Mouse (Mus musculus) heart, adult 8-10 months (tissue): ENCODE data around the gene Cd80. TPM values are rescaled to one million over a fixed set of nuclear protein-coding genes. Genes with fewer than 3 reads are reported as not detected.
A peak's percentile ranks its signal among the peaks of the same experiment; 100 is the strongest.

ENCODE experiments used
- DNase-seq: peaks from one replicate; pipeline ENCODE4 v3.0.0; 2022; ENCODE audit warnings: low spot score
- total RNA-seq, 4 experiments: library from RNA; stranded (reverse); gene quantifications; 2 replicates each; pipeline ENCODE4 v1.2.4; 2022

Gene Cd80
- total RNA-seq, 4 experiments from 2014 or later, result 0.54 to 1.3 (median 0.77) TPM

DNA sequence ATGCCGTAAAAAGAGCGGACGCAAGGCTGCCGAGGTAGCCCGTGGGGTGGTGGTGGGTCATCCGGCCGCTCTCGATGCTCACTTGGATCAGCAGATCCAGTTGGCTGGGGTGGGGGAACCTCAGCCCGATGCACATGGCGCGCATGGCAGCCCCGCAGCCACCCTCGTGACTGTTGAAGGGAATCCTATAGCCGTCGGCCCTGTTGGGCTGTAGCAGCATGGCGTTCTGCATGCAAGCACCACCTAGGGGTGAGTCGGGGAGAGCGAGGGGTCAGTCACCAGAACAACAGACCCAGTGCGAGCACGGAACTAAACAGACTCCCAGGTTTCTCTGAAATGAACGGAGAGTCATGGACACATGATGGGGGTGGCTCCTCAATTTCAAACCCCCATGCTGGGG lies 8.0 kb upstream of the Cd80 start:
- DNase-seq, result no peak

DNA sequence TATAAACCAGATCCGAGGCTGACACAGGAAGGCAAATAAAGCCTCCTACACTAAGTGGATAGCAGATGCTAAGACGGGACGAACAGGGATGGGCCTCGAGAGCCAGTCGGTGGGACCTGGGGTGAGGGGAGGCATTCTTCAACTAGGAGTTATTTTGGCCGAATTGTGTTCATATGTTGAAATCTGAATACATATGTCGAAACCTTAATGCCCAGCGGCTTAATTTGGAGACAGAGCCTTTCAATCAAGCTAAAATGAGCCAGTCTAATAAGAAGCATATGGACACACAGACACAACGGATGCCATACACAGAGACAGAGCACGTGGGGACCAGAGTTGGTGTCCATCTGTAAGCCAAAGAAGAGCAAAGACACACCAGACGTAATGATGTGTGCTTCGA lies 6.9 kb upstream of the Cd80 start:
- no peak for DNase-seq

DNA sequence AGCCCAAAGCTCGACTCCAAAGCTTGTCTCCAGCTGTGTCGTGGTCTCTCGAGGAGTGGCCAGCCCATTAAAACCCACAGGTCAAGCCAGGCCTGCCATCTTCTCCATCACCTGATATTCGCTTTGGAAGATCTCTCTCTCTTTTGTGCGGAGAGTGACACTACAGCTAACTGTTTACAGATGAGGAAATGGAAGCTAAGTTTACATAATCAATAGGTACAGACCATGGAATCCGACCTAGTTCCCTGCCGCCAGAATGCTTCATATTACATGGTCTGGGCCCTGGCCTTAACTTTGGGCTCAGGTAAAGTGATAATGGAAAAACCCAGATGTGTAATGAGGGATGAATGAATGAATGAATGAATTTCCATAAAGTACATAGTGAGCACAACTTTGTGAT lies 4.7 kb upstream of the Cd80 start:
- no peak for DNase-seq

DNA sequence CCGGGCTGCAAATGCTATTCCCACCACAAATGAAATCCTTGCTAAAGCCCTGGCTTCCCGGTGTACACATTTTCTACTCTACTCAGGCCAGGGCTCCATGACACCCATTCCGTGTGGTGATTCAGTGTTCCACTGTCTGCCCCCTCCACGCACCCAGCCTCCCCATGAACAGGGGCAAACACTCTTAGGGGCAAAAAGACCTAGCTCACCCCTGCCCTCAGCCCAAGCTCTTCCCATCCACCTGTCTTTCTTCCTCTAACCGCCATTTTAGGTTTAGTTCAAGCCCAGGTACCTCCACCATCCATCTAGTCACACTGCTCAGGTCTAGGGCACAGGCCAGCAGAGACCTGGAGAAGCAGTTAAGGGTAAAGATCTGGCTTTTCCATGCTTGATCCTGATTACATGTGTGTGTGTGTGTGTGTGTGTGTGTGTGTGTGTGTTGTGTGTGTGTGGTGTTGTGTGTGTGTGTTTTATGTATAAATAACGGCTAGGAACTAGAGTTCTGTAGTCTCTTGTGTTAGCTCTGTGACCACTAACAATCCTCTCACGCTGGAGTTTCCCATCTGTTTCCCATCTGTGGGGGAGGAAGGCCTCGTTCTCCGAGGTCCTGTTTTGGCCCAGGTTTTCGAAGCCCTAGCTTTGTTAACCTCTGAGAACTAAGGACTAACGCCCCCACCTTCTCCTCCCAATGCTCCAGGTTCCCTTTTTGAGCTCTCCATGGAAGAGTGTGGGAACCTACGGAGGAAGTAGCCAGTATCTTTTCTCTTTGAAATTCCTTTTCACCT lies 3.7 kb upstream of the Cd80 start:
- no peak for DNase-seq

DNA sequence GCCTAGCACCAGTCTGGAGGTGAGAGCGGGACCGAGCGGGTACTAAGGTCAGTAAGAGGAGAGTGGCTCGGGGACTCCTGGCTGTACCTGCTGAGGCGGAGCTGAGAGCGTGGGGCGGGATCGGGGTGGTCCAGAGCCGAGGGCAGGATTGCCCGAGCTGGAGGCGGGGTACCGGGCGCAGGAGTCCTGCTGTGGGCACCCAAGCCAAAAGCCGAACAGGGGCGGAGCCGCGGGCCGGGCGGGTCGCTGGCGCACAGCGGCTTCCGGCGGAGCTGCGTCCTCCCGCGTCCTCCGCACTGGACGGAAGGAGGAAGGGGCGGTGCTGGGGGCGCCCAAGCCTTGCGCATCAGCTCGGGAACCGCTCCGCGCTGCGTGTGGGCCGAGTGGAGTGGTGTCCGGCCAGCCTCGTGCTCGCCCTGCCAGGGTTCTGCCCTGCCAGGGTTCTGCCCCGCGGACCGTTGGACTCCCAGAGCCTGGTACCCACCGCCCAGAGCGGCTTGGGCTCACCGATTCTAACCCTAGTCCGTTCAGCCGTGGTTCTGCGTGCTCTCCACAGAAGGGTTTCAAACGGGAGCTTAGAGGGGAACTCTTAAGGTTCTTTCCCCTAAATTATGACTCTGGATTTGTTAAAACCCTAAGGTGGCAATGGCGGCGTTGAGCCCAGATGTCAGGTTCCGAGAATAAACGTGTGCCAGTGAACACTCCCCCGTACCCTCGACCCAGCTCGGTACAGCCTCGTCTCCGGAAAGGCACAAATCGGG lies 2.7 kb upstream of the Cd80 start, which contains the start of gene Adprh:
Gene Adprh (minus strand): TSS at position 262 of the 761 bp plus-strand sequence.
- DNase-seq, result peak; percentile 92

DNA sequence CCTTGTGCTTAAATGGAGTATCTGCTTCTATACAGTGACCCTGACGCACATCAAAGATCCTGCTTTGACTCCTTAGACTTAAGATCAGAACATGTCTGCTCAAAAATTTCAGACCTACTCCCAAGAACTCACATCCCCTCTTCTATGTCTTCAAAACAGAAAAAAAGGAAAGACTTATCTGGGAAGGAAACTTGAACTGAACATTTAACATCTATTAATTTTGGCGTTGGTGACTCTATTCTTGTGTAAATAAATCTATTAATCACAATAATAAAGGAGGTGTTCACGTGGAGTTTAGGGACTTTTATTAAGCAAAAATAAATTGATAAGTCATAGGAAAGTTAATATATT lies 2.2 kb upstream of the Cd80 start:
- no peak for DNase-seq

DNA sequence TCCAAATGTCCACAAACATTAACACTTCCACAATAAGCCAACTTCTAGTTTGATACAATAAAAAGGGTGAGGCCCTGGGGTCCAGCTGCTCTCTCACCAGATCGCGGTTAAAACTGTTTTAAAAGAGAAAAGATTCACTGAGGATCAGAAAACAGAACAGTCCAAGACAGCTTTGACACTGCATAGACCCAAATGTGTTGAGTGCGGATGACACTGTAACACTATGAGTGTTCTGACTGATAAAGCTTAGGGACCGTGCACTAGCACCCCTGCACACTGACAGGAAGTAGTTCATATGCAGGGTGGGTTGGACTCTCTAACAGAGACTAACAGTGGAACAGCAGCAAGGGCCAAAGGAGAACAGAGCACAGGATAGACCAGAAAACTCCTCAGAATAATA lies 1.4 kb upstream of the Cd80 start:
- no peak for DNase-seq

DNA sequence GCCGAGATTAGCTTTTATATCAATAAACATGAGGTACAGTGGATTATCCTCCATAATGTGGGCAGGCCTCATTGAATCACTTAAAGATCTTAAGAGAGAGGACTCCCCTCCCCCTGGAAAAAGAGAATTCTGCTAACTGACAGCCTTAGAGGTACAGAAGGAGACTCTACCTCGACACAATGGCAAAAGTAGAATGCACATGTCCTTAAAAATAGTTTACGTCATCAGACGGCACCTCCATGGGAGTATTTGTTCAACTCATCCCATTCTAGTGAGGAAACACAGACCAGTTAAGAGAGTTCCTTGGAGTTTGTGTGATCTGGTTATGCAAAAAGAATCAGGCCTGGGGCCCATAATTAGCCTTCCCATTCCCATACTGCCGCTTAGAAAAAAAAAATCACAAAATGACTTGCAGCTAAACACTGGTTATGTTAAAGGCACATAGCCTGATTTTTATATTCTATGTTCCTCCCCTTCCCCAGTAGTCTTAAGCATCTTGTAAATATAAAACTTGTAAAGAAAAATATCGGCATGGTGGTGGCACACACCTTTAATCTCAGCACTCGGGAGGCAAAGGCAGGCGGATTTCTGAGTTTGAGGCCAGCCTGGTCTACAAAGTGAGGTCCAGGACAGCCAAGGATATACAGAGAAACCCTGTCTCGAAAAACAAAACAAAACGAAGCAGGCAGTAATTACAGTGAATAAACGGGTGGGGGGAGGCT lies 667 bp upstream of the Cd80 start:
- no peak for DNase-seq

DNA sequence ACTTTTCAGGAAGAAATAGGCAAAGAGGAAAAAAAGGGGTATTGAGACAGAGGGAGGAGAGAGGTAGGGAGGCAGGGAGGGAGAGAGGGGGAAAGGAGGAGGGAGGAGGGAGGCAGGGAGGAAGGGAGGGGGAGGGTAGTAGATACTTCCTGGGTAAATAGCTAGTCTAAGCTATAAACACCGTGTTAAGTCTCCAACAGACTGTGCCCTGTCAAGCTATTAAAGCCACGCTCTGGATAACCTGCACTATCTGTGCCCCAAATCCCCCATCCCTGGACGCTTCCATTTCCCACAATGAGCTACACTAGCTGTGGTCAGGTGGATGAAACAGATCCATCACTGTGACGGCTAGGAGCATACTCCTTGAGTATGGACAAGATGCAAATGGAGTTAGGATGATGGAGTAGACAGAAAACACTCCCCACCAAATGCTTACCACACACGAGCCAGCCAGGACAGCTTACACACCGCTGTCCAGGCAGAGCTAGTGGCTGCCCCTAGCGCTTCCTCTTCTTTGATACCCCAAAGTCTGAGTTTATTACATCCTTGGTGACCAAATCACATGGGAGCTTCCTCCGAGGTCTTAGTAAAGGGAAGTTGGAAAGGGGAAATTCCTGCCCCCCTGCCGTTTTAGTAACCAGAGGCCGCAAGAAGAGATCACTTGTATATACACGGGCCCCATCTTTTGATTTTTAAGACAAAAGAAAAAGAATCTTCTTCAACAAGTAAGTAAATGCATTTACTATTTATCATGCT lies 1.6 kb downstream of the Cd80 start:
- DNase-seq, result no peak

DNA sequence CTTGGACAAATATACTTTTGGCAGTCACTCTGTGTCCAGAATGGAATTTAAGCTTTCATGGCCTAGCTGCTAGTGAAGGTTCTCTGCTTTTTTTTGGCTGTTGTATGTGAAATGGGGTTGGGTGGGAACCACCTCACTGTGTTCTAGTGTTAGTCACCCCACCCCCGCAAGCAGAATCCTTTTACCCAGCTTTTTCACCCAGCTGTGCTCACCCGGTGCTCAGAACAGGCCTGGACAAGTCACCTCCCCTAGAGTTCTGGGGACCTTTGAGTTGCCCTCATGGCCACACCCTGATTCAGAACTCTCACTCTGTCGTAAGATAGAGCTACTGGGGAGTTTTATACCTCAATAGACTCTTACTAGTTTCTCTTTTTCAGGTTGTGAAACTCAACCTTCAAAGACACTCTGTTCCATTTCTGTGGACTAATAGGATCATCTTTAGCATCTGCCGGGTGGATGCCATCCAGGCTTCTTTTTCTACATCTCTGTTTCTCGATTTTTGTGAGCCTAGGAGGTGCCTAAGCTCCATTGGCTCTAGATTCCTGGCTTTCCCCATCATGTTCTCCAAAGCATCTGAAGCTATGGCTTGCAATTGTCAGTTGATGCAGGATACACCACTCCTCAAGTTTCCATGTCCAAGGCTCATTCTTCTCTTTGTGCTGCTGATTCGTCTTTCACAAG lies 3.4 kb downstream of the Cd80 start:
- DNase-seq, result peak; percentile 12

DNA sequence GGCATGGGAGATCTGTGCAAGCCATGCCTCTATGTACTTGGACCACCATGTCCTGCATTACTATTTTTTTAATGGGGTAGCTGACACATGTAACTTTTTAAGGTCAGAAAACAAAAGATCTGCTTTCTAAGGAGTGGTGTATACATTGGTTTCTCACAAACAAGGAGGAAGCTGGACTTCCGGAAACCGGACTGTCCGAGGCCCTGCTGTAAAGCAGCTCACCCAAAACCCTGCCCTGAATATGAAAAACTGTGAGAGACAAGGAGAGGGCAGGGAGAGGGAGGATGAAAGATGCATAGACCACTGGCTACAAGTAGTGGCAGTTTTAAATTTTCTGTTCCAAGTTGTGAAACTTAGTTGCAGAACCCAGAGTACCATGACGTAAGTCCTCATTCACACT lies 4.6 kb downstream of the Cd80 start:
- DNase-seq, result no peak

DNA sequence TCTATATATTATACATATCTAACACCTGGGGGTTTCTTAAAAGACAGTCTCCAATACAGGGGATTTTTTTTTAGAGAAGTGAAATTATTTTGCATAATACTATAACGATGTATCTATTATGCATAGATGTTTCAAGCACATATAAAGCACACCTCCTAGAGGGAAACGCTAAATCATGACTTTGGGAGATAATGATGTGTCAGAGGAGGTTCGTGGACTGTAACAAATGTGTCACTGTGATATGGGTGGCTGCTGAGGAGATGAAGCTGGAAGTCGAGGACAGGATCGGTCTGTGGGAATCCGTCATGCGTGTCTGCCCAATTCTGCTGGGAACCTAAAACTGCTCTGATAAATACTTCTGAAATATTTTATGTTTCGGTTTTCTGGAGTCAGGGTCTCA lies 6.4 kb downstream of the Cd80 start:
- no peak for DNase-seq

DNA sequence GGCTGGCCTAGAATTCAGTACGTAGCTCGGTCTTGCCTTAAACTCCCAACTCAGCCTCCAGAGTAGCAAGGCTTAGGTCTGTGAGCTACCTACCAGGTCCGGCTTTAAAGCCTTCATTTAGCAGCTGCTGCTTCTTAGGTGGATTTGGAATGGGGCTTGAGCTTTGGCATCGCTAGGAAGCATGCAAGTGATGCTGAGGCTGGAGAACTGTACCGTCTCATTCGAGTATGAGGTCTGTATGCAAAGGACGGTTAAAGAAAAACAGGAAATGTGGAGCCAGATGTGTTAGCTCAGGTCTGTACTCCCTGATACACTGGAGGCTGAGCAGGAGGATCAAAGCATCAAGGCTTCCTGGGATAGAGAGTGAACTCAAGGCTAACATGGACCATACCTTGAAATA lies 6.8 kb downstream of the Cd80 start:
- no peak for DNase-seq

DNA sequence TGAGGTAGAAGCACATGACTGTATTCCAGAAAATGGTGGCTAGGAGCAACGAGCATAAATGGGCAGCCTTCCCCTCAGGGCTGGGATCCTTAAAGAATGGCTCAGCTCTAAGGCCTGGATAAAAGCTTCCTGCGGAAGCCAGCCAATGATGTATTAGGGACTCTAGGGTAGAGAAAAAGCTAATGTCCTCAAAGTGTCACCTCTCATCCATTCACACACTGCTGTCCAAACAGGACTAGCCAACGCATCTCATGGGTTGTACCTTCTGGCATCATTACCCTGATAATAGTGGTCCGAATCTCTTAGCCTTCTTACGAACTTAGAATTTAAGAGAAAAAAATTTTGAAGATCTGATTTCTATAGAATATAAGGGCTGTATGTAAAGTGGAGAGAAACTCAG lies 7.9 kb downstream of the Cd80 start:
- DNase-seq, result no peak

DNA sequence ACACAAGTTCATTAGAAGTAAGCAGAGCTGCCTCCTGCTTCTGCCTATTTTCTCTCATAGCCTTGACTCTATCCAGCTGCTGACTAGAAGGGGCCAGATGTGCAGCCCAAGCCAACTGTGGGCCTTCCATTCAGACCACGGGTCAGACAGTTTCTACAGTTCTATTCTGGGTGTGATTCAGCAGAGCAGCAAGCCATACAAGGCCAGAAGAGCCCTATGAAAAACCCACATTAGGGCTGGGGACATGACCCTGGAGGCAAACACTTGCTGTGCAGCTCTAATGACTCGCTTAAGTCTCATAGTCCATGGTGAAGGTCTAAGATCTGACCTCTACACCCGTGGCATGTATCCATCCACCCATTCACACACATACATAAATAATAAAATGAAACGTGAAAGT lies 10.7 kb downstream of the Cd80 start:
- DNase-seq, result no peak

DNA sequence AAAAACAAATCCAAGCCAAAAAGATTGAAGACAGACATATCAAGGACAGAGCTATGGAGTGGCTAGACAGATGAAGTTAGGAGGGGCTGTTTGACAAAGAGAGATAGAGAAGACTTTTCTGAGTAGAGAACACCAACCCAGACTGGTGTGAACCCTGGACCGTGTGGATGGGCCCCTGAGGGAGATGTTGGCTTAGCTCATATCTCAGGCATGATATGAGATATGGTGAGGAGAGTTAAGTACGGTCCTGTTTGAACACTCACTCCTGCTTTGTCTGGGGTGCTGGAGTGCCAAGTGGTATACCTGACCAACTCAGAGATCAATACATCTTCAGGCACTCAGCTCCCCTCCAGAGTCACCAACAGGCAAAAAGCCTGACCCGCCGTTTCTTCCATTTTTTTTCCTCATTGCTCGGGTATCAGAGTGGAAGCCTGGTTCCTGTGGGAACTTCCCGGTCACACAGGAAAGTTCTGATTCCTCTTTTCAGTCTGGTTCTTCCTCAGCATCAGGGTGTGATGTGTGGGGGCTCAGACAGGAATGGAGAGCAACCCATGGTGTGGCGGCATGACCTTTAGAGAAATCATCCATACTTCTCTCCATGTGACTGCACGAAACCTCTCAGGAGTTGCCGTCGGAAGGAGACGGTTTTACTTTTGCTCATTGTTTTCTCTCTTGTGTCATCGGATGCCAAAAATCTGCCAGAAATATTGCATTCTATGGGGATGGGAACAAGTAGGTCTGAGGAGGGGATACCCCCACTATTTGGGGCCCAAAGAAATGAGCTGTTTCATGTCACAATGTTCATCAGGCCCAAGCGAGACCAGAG lies 11.9 kb downstream of the Cd80 start:
- DNase-seq, result no peak

DNA sequence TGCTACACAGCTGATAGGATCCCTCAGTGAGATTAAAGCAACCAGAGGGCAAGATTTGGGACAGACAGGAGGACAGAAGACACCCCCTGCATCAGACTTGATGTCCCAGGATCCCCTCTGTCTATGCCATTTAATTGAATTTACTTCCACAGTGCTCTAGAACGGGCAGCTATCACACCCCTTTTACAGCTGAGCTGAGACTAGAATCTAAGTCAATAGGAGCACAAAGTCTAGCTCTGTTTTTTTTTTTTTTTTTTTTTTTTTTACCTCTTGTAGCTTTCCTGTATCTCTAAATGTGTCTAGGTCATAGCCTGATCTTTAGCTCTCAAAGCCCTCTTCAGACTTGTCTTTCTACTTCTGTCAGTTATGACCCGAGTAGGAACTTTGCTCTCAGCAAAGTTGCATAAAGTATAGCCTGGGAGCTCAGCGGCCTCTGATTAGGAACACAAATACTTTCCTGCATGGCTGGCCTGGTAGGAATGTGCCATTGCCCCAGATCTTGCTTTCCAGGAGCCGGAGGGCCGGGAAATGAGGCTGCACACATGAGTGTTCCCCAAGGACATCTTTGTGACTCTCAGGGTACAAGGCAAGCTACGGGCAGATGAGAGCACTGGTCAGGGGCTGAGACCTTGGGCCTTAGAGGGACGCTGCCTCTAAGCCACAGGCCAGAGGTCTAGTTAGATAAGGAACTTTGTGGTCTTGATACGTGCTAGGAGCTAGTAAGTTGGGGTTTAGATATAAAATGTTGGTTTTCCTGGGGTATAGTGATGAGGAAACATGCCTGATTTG lies 12.8 kb downstream of the Cd80 start:
- DNase-seq, result no peak

DNA sequence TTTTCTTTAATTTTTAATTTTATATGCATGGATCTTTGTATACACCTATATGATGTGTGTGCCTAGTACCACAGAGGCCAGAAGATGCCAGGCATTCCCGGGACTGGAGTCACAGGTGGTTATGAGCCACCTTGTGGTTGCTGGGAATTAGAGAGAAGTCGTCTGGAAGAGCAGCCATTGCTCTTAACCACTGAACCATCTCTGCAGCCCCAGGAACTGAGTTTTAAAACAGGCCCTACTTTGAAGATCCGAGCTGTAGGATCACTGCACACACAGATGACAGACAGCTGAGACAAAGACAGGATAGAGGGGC lies 13.3 kb downstream of the Cd80 start:
- DNase-seq, result no peak

DNA sequence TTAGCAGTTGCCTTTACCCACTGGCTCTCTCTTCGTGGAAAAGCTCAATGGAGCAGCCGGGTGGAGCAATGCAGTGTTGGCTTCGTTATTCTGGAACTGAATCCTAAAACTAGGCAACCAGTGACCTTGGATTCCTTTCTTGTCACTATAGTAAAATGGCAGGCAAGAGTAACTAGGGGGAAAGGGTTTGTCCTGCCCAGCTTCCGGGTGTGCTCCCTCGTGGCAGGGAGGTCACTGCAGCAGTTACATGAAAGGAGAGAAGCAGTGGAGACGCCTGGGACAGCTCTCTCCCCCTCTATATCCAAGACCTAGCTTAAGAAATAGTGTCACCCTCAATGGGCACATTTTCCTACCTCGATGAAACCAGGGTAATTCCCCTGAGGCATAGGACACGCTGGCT lies 14.1 kb downstream of the Cd80 start:
- DNase-seq, result no peak
